Mouse (Mus musculus): Measurements from ENCODE around the gene Reep3. TPM values are rescaled to one million over a fixed set of nuclear protein-coding genes. Genes with fewer than 3 reads are reported as not detected.

Gene Reep3
- polyA plus RNA-seq, 1 experiment: 0.05 TPM

DNA sequence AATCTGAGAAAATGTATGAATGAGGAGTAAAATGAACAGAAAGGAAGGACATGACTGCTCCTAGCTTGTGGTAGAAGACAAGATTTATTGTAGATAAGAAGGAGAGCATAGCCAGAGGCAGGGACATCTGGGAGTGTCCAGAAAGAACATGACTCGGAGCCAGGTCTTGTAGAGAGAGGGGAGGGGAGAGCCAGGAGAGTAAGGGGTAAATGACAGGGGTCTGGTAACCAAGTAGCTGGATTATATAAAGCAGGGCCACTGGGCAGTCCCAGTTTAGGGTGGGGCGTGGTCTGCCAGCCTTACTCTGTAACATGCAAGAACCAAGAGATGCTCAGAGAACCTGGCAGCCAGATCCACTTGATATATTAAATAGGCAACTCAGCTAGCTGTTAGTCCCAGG lies 123.5 kb downstream of the Reep3 start:
- H3K36me3 ChIP-seq (ENCODE audit: control insufficient read depth): no peaks in the 10 kb centered on the region
- no peaks in the 10 kb centered on the region for H3K4me1 ChIP-seq (ENCODE audit: control insufficient read depth)
- TF ChIP-seq GATA1 (IDR thresholded peaks at IDR 0.05; ENCODE audit: low read length) (no peak), TAL1 (IDR thresholded peaks at IDR 0.05; ENCODE audit: low read length) (no peak)
- no peaks in the 10 kb centered on the region for H3K9me3 ChIP-seq (ENCODE audit: control insufficient read depth, low read length)
- no peaks in the 10 kb centered on the region for H3K27me3 ChIP-seq (ENCODE audit: control insufficient read depth)
- no peak overlapping the region for H3K4me3 ChIP-seq (replicated peaks)

DNA sequence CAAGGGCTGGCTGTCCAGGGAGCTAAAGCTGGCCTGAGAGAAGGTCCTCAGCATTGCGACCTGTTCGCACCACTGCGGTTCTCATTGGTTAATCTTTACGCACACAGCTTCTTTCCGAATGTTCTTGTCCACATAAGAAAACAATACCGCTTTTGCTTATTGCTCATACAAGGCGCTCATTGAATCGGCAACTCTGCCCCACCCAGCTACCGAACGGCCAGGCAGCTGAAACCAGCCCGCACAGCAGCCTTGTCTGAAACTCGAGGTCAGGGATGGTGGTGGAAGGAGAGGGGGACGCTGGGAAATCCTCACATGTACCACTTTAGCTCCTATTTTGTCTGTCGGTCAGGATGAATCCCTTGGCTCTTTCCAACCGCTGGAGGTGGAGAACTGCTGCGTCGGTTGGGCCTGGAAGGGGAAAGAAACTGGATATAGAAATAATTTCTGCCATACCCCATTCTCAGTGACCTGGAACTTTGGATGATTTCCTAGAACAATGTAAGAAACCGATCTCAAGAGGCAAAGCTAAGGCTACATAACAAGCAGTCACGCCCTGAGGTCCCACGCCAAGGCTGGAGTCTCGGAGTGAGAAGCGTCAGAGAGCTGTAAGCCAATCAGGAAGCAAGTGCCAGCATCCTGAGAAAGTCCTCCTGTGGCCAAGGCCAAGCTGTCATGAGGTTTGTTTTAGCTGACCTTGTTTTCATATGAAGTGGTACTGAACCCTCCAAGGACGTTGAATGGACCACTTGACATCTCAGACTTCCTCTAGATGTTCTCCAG lies 126.2 kb downstream of the Reep3 start:
- no peak overlapping the region for H3K4me3 ChIP-seq (replicated peaks)
- H3K4me1 ChIP-seq (ENCODE audit: control insufficient read depth): no peaks in the 10 kb centered on the region
- H3K9me3 ChIP-seq (ENCODE audit: control insufficient read depth, low read length): peaks cover 3% of the 10 kb centered on the region; the same call in 1 of the 2 replicates
- TF ChIP-seq TAL1 (IDR thresholded peaks at IDR 0.05; ENCODE audit: low read length) (no peak), GATA1 (IDR thresholded peaks at IDR 0.05; ENCODE audit: low read length) (no peak)
- H3K36me3 ChIP-seq (ENCODE audit: control insufficient read depth): no peaks in the 10 kb centered on the region
- no peaks in the 10 kb centered on the region for H3K27me3 ChIP-seq (ENCODE audit: control insufficient read depth)

DNA sequence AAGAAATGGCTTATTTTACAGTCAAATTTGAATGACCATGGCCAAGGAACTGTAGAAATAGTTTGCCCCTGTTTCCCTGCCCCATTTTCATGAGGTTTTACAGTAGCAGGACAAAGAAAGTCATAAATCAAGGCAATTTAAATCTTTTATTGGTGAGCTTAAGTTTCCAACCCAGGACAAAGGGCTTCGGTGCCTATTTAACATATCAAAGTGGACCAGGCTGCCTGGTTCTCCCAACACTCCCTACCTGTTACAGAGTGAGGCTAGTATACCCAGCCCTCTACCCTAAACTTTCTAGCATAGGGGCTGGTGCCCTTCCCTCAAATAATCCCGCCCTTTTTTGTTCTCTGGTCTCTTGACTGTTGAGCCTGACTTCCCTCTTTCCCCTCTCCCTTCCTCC lies 127.2 kb downstream of the Reep3 start:
- Histone ChIP-seq H3K4me1 (ENCODE audit: control insufficient read depth) (no peaks in the 10 kb centered on the region), H3K4me3 (replicated peaks) (no peak overlapping the region)
- TF ChIP-seq GATA1 (IDR thresholded peaks at IDR 0.05; ENCODE audit: low read length) (no peak), TAL1 (IDR thresholded peaks at IDR 0.05; ENCODE audit: low read length) (no peak)

DNA sequence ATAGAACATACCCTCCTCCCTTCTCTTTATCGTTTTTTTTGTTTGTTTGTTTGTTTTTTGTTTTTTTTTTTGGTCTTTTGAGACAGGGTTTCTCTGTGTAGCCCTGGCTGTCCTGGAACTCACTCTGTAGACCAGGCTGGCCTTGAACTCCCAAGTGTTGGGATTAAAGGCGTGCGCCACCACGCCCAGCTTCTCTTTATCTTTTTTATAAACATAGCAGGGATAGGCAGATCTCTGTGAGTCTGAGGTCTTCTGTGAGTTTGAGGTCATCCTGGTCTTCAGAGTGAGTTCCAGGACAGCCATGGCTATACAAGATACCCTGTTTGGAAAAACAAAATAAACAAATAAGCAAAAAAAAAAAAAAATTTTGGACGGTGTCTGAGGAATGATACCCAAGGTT lies 127.7 kb downstream of the Reep3 start:
- TF ChIP-seq GATA1 (IDR thresholded peaks at IDR 0.05; ENCODE audit: low read length) (no peak), TAL1 (IDR thresholded peaks at IDR 0.05; ENCODE audit: low read length) (no peak)
- Histone ChIP-seq H3K4me1 (ENCODE audit: control insufficient read depth) (no peaks in the 10 kb centered on the region), H3K4me3 (replicated peaks) (no peak overlapping the region), H3K36me3 (ENCODE audit: control insufficient read depth) (no peaks in the 10 kb centered on the region), H3K27me3 (ENCODE audit: control insufficient read depth) (no peaks in the 10 kb centered on the region), H3K9me3 (ENCODE audit: control insufficient read depth, low read length) (peaks cover 6% of the 10 kb centered on the region; the same call in 1 of the 2 replicates)

More for the DNA sequence above, 127.2 kb downstream of the Reep3 start:
- Histone ChIP-seq H3K9me3 (ENCODE audit: control insufficient read depth, low read length) (peaks cover 3% of the 10 kb centered on the region; the same call in 1 of the 2 replicates), H3K36me3 (ENCODE audit: control insufficient read depth) (no peaks in the 10 kb centered on the region), H3K27me3 (ENCODE audit: control insufficient read depth) (no peaks in the 10 kb centered on the region)

DNA sequence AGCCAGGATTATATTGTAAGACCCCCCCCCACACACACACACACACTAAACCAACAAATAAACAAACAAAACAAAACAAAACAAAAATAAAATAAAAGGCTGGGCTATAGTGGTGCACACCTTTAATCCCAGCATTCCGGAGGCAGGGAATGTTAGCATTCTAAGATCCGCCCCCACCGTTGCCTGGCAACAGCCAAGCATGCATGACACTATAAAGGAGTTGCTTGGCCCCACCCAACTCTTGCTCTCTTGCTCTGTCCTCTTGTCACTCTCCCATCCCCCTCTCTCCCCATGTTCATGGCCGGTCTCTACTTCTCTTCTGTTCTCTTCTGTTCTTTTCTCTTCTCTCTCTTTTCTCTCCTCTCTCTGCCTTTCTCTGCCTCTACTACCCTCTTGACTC lies 128.2 kb downstream of the Reep3 start:
- Histone ChIP-seq H3K4me3 (replicated peaks) (no peak overlapping the region), H3K36me3 (ENCODE audit: control insufficient read depth) (no peaks in the 10 kb centered on the region), H3K27me3 (ENCODE audit: control insufficient read depth) (no peaks in the 10 kb centered on the region), H3K4me1 (ENCODE audit: control insufficient read depth) (no peaks in the 10 kb centered on the region), H3K9me3 (ENCODE audit: control insufficient read depth, low read length) (peaks cover 6% of the 10 kb centered on the region; the same call in 1 of the 2 replicates)
- no peak for TF ChIP-seq GATA1 (IDR thresholded peaks at IDR 0.05; ENCODE audit: low read length)
- TF ChIP-seq TAL1 (IDR thresholded peaks at IDR 0.05; ENCODE audit: low read length): no peak

DNA sequence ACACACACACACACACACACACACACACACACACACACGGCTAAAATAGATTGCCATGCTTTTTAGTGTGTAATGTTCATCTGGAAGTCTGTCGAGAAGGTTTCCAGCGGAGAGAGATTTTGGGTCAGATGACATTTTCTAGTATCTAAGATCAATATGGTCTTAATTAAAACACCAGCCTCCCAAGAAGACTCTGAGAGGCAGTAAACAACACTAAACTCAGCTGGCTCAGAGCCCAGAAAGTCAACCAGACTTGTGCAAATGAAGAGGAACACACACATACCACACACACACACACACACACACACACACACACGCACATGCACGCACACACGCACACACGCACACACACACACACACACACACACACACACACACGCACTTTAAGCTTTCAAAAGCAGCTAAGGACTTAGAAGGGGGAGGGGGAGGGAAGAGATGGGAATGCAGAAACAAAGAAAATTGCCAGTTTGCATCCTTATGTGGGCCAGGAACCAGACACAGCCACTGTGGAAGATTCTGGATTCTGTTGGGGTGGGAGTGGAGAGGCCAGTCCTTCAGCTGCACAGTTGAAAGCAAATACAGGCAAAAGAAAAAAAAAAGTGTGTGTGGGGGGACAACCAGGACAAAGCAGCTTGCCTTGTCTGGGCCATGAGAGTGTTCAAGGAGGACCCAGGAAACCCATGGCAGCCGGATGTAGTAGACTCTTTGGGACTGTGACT lies 130.2 kb downstream of the Reep3 start:
- TF ChIP-seq TAL1 (IDR thresholded peaks at IDR 0.05; ENCODE audit: low read length): no peak
- no peak for TF ChIP-seq GATA1 (IDR thresholded peaks at IDR 0.05; ENCODE audit: low read length)
- no peaks in the 10 kb centered on the region for H3K4me1 ChIP-seq (ENCODE audit: control insufficient read depth)
- peaks cover 6% of the 10 kb centered on the region; the same call in 1 of the 2 replicates for H3K9me3 ChIP-seq (ENCODE audit: control insufficient read depth, low read length)
- no peaks in the 10 kb centered on the region for H3K27me3 ChIP-seq (ENCODE audit: control insufficient read depth)
- no peak overlapping the region for H3K4me3 ChIP-seq (replicated peaks)
- no peaks in the 10 kb centered on the region for H3K36me3 ChIP-seq (ENCODE audit: control insufficient read depth)

DNA sequence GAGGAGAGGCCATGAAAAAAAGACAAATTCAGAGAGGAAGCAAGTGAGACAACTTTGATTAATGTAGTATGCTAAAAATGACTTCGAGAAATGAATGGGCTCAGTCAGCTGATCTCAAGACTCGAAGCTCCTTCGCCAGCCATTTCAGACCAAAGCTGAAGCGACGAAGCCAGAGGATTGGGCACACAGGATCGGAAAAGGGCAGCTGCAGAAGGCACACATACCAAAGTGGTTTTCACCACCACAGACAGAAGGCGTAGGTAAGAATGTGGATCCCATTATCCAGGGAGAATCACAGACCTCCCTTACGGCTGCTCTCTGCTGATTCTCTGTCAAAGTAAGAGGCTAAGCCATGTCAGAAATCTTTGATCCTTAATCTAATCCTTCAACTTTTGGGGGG lies 136.6 kb downstream of the Reep3 start:
- Histone ChIP-seq H3K4me3 (replicated peaks) (no peak overlapping the region), H3K4me1 (ENCODE audit: control insufficient read depth) (no peaks in the 10 kb centered on the region), H3K27me3 (ENCODE audit: control insufficient read depth) (no peaks in the 10 kb centered on the region), H3K36me3 (ENCODE audit: control insufficient read depth) (no peaks in the 10 kb centered on the region), H3K9me3 (ENCODE audit: control insufficient read depth, low read length) (peaks cover 3% of the 10 kb centered on the region; the same call in 1 of the 2 replicates)
- TF ChIP-seq GATA1 (IDR thresholded peaks at IDR 0.05; ENCODE audit: low read length) (no peak), TAL1 (IDR thresholded peaks at IDR 0.05; ENCODE audit: low read length) (no peak)

Other genes starting within 250 kb of the Reep3 start
- 0.06 and 0.09 TPM in 2 replicates for gene Jmjd1c, start 820 bp downstream of the Reep3 start, polyA plus RNA-seq (2012)
- gene Nrbf2, start 188.4 kb upstream of the Reep3 start, polyA plus RNA-seq (2012): 2.2 and 2.3 TPM in 2 replicates